Mouse (Mus musculus) liver, embryonic 14.5 days (tissue): ENCODE measurements around the gene Gucd1.
"Not testable (repeated sequence)": the region's sequence is repeated elsewhere in the genome, so short reads cannot be mapped to it uniquely, and the experiment has no call there.

Source experiments
- CTCF ChIP-seq: IDR thresholded peaks from 2 replicates; pipeline ENCODE4 v1.5.1; 2016; ENCODE audit warnings: antibody characterized with exemption, low read depth, control low read depth
- EP300 ChIP-seq: IDR thresholded peaks from 2 replicates; pipeline ENCODE4 v1.6.1; 2016; ENCODE audit warnings: antibody characterized with exemption, low read depth

GRCm38 (mm10) chr10:75505928-75506327, 11.8 kb downstream of the Gucd1 start:
- not testable (repeated sequence) for TF ChIP-seq CTCF, EP300
